In the genomic region with DNA sequence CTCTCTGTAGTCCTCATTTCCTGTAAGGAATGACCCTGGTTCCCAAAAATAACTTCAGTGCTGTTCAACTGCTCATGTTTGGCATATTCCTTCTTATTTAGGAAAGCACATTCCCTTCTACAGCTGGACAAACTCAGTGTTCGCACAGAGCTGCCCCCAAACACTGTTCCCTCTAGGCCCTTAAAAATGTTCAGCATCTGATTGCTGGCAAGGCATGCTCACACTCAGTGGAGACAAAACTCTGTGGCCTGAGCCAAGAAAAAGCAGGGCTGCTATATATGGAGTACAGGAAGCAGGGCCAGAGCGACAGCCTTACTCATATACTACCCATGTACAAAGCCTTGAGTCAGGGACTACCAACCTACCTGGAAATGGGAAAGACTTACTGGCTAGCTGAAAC, we compare ENCODE assay signal across 8 mouse cellular contexts. TPM values are rescaled to one million over a fixed set of nuclear protein-coding genes. Genes with fewer than 3 reads are reported as not detected.
DNase-seq lines count a peak whose midpoint lies in the region; ATAC-seq lines count a peak whose summit lies in the region.

No protein-coding gene starts in this region.

- H3K4me2 ChIP-seq in heart, embryonic 15.5 days = no peak overlapping the region
- no peak overlapping the region for H3K4me2 ChIP-seq in midbrain, embryonic 11.5 days

- DNase-seq in urinary bladder, postnatal 14 days (ENCODE audit: low spot score) = peak; percentile 52
- no peak for DNase-seq in urinary bladder, postnatal 10 days (ENCODE audit: low spot score)
- DNase-seq in left cerebral cortex, postnatal 36 days (ENCODE audit: low spot score in 2 of 2) = peak; percentile 20 to 40
- DNase-seq in right cerebral cortex, postnatal 36 days (ENCODE audit: low spot score in 2 of 2) = peak; percentile 29 to 32
- DNase-seq in midbrain, embryonic 11.5 days (ENCODE audit: low spot score, missing footprints) = no peak
- DNase-seq in adrenal gland, postnatal 10 days = no peak

- no peaks in the 10 kb centered on the region for H3K9me3 ChIP-seq in heart, embryonic 15.5 days (replicated peaks)
- no peaks in the 10 kb centered on the region for H3K9me3 ChIP-seq in midbrain, embryonic 11.5 days (ENCODE audit: control insufficient read depth, low read length)

- peak; percentile 91 for ATAC-seq in heart, embryonic 15.5 days (replicated peaks; ENCODE audit: insufficient number of reproducible peaks, insufficient read depth, low FRiP score, low read depth)
- no peak for ATAC-seq in midbrain, embryonic 11.5 days (ENCODE audit: low FRiP score)
- no peak for ATAC-seq in inflammation-experienced regulatory T-cells, adult 6 months

- no peaks in the 10 kb centered on the region for H3K36me3 ChIP-seq in heart, embryonic 15.5 days
- no peaks in the 10 kb centered on the region for H3K36me3 ChIP-seq in midbrain, embryonic 11.5 days (ENCODE audit: control insufficient read depth, insufficient read depth, low read length)

- peak overlapping the region; percentile 92 for H3K27ac ChIP-seq in heart, embryonic 15.5 days
- no peak overlapping the region for H3K27ac ChIP-seq in midbrain, embryonic 11.5 days (ENCODE audit: low read depth, low read length)

- H3K27me3 ChIP-seq in heart, embryonic 15.5 days = no peaks in the 10 kb centered on the region
- H3K27me3 ChIP-seq in midbrain, embryonic 11.5 days (ENCODE audit: control insufficient read depth, insufficient read depth, low read length) = no peaks in the 10 kb centered on the region

- no peak overlapping the region; the same call in 1 of the 2 replicates for H3K9ac ChIP-seq in heart, embryonic 15.5 days
- no peak overlapping the region for H3K9ac ChIP-seq in midbrain, embryonic 11.5 days (ENCODE audit: low read length)

- H3K4me3 ChIP-seq in heart, embryonic 15.5 days = no peak overlapping the region
- no peak overlapping the region for H3K4me3 ChIP-seq in midbrain, embryonic 11.5 days (ENCODE audit: low read depth, low read length)

- 9% methylated on average over 2 of the region's 2 CpGs for whole genome bisulfite sequencing in heart, embryonic 15.5 days
- WGBS in midbrain, embryonic 11.5 days = 70% methylated on average over 2 of the region's 2 CpGs

- intact Hi-C loops in left cerebral cortex, postnatal 36 days (cut with DNase I) = loop anchor here (2.0 kb wide), 1 partner anchor 25 kb away; no protein-coding TSS in a partner anchor

- H3K4me1 ChIP-seq in heart, embryonic 15.5 days (replicated peaks) = peaks cover 11% of the 10 kb centered on the region
- H3K4me1 ChIP-seq in midbrain, embryonic 11.5 days (ENCODE audit: control insufficient read depth, insufficient read depth, low read length) = peaks cover 3% of the 10 kb centered on the region; the same call in 1 of the 2 replicates

RNA-seq across cellular contexts. Expression of a gene that starts 5.5 kb away (rescaled TPM):
- 342 and 356 TPM in 2 replicates for polyA plus RNA-seq in heart, embryonic 15.5 days (2015; fragmentation: Nextera tagmentation; extraction: Ambion mirVana)
- total RNA-seq in left cerebral cortex, postnatal 36 days (2021) = 10 to 100 TPM; 49.4 to 51.1 TPM
- polyA plus RNA-seq in midbrain, embryonic 11.5 days (2014; fragmentation: Nextera tagmentation; extraction: Ambion mirVana) = 165 and 188 TPM in 2 replicates
- 100 to 1,000 TPM; 160 to 315 (median 162) TPM for polyA plus RNA-seq in inflammation-experienced regulatory T-cells, adult 6 months (2017; shearing (Covaris generic))
- 100 to 1,000 TPM; 281 to 290 TPM for total RNA-seq in adrenal gland, postnatal 10 days (2021)

Comparison
In these comparisons a context has a peak if more than half of its experiments do, and no peak if none do; other contexts are left out.
1. DNase-seq: peak in urinary bladder, postnatal 14 days (single experiment), left cerebral cortex, postnatal 36 days (2 of 2) and right cerebral cortex, postnatal 36 days (2 of 2); none in urinary bladder, postnatal 10 days (single experiment), midbrain, embryonic 11.5 days (single experiment) and adrenal gland, postnatal 10 days (single experiment).